Mouse (Mus musculus): Measurements from ENCODE around the gene Hnrnpm.

Gene Hnrnpm

DNA sequence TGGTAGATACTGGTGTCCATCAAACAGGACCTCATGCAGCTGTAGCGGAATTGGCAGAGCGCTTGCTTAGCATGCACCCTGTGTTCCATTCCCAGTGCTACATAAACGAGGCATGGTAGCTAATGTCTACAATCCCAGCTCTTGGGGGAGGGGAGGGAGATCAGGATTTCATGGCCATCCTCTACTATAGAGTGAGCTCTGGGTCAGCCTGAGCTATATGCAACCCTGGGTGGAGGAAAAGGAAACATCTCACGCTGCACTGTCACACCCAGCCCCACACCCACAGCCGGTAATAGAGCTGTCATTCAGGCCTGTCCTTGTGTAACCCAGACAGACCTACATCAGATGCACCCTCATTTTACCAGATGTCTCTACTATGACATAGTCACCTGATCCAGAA is 88.2 kb downstream of the Hnrnpm start:
- DNase-seq (ENCODE audit: low read depth) = no peak

DNA sequence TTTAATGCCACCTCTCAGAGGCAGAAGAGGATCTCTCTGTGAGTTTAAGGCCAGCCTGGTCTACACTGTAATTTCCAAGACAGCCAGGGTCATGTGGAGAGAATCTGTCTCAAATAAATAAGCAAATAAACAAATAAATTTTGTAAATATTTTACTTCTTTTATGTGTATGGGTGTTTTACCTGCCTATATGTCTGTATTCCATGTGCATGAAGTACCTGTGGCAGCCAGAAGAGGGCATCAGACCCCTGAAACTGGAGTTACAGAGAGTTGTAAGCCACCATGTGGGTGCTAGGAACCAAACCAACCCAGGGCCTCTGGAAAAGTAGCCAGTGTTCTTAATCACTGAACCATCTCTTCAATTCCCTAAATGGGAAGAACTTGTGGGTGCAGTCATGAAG is 89.4 kb downstream of the Hnrnpm start:
- peak; percentile 35 for DNase-seq (ENCODE audit: low read depth)

All from induced T-regulatory cell, adult 2 months (primary cell).